Mouse (Mus musculus) adrenal gland, postnatal 0 days (tissue): ENCODE measurements around the gene Fam50b. TPM values are rescaled to one million over a fixed set of nuclear protein-coding genes. Genes with fewer than 3 reads are reported as not detected.

ENCODE experiments used
- polyA plus RNA-seq: library from polyadenylated mRNA; unstranded; fragments of >200 nt; fragmentation: Nextera tagmentation; extraction: Ambion mirVana; gene quantifications from 2 replicates; pipeline ENCODE4 v1.2.1, GENCODE M21; 2015

Fam50b gene
- not detected in 2 replicates for polyA plus RNA-seq

GRCm38 (mm10) chr13:34734686-34735085, at the start of gene Fam50b:
Gene Fam50b (plus strand): TSS chr13:34734850.

Other genes starting within 250 kb of the Fam50b start
- 7.9 and 13.7 TPM in 2 replicates for gene Pxdc1, start 81.4 kb upstream of the Fam50b start, polyA plus RNA-seq
- 36.2 and 50.6 TPM in 2 replicates for gene Prpf4b, start 140.5 kb downstream of the Fam50b start, polyA plus RNA-seq
- gene Fam217a, start 189.5 kb downstream of the Fam50b start, polyA plus RNA-seq: 3.5 and 5.3 TPM in 2 replicates
- gene 4933417A18Rik, start 189.6 kb downstream of the Fam50b start, polyA plus RNA-seq: not detected in 2 replicates
- gene Eci3, start 229.0 kb downstream of the Fam50b start, polyA plus RNA-seq: 1.0 and 1.3 TPM in 2 replicates